Mouse (Mus musculus): ENCODE measurements around the gene Nxnl2.

GRCm38 (mm10) chr13:51198186-51198585 is 27.4 kb downstream of the Nxnl2 start:
- no peak for TF ChIP-seq CTCF (IDR thresholded peaks at IDR 0.05)
- no peak for TF ChIP-seq EP300 (IDR thresholded peaks at IDR 0.05)
